ENCODE assay signal across 6 mouse cellular contexts in genomic region chr16:90250099-90250498, GRCm38 (mm10).
"Had no signal": no experiment of that assay in that cellular context is flagged by ENCODE, and none has a peak within 500 bp of the region (broad histone marks: within the 10 kb centered on the region; RNA-seq: fewer than 3 reads in every experiment).

No protein-coding gene starts in this region.

- DNase-seq: kidney, postnatal 25 days; left cerebral cortex, postnatal 4 days; lung, adult 18-20 months; retina, postnatal 1 day; right cerebral cortex, postnatal 25 days; thymus, postnatal 4 days had no signal
